Mouse (Mus musculus) midbrain, embryonic 14.5 days (tissue): ENCODE measurements around the gene Cks1b. TPM values are rescaled to one million over a fixed set of nuclear protein-coding genes. Genes with fewer than 3 reads are reported as not detected.

Experiments
- ATAC-seq: fragments of 200-750 bp; cut with Nextera tagmentation; 2 replicates; pipeline ENCODE4 v1.8.0; 2017; ENCODE audit warnings: moderate number of reproducible peaks, moderate library complexity; ENCODE audit not compliant: low FRiP score, low TSS enrichment
- DNase-seq: peaks from one replicate; pipeline ENCODE4 v3.0.0-alpha.2; 2015
- H3K27ac ChIP-seq: fragments of 300-500 bp; sonication (generic); replicated peaks from 2 replicates; pipeline ENCODE4 v1.5.1; 2014; ENCODE audit warnings: mild to moderate bottlenecking, low read depth, low read length, moderate library complexity
- H3K27me3 ChIP-seq: fragments of 300-500 bp; sonication (generic); 2 replicates; pipeline ENCODE4 v1.6.1; 2014; ENCODE audit warnings: low read length, control low read depth, mixed read lengths; ENCODE audit not compliant: control insufficient read depth, insufficient read depth
- H3K36me3 ChIP-seq: fragments of 300-500 bp; sonication (generic); 2 replicates; pipeline ENCODE4 v1.6.1; 2014; ENCODE audit warnings: low read length, control low read depth; ENCODE audit not compliant: control insufficient read depth, insufficient read depth
- H3K4me1 ChIP-seq: fragments of 300-500 bp; sonication (generic); 2 replicates; pipeline ENCODE4 v1.6.1; 2014; ENCODE audit warnings: mild to moderate bottlenecking, antibody characterized with exemption, low read length, control low read depth; ENCODE audit not compliant: control insufficient read depth, insufficient read depth
- H3K4me2 ChIP-seq: fragments of 300-500 bp; sonication (generic); 2 replicates; pipeline ENCODE4 v1.6.1; 2014; ENCODE audit warnings: mild to moderate bottlenecking, low read length, moderate library complexity
- H3K4me3 ChIP-seq: fragments of 300-500 bp; sonication (generic); replicated peaks from 2 replicates; pipeline ENCODE4 v1.5.1; 2014; ENCODE audit warnings: low read depth, low read length
- H3K9ac ChIP-seq: fragments of 300-500 bp; sonication (generic); replicated peaks from 2 replicates; pipeline ENCODE4 v1.6.1; 2014; ENCODE audit warnings: mild to moderate bottlenecking, low read length, moderate library complexity
- H3K9me3 ChIP-seq: fragments of 300-500 bp; sonication (generic); 2 replicates; pipeline ENCODE4 v1.6.1; 2016; ENCODE audit warnings: low read length, control low read depth, mixed read lengths; ENCODE audit not compliant: control insufficient read depth
- WGBS: fragments of 180-500 bp; shearing (Covaris S2); extraction: QIAGEN DNeasy Blood & Tissue Kit; methylation state at CpG from one replicate; pipeline ENCODE4 v1.1.7; 2014; 5-methylcytosine and 5-hydroxymethylcytosine counted together
- polyA plus RNA-seq: library from polyadenylated mRNA; unstranded; fragments of >200 nt; fragmentation: Nextera tagmentation; extraction: Ambion mirVana; gene quantifications from 2 replicates; pipeline ENCODE4 v1.2.1, GENCODE M21; 2014

Gene Cks1b
- polyA plus RNA-seq, 1 experiment from 2014 or later: 115 TPM

GRCm38 (mm10) chr3:89395806-89396653 is 22.2 kb downstream of the Cks1b start:
- Histone ChIP-seq H3K27me3 (peaks cover 15% of the 10 kb centered on the region; the same call in 1 of the 2 replicates), H3K36me3 (peaks cover 1% of the 10 kb centered on the region; the same call in 1 of the 2 replicates), H3K27ac (no peak overlapping the region), H3K9me3 (no peaks in the 10 kb centered on the region), H3K4me1 (peaks cover 41% of the 10 kb centered on the region), H3K9ac (no peak overlapping the region; the same call in 1 of the 2 replicates), H3K4me2 (peak overlapping the region; percentile 100), H3K4me3 (peak overlapping the region; percentile 37)
- under 1% methylated on average over 44 of the region's 44 CpGs for WGBS
- DNase-seq (peak; percentile 86), ATAC-seq (no peak)

- no peak overlapping the region for H3K27ac ChIP-seq
- DNase-seq (no peak), ATAC-seq (no peak)
- 1% methylated on average over 10 of the region's 10 CpGs for WGBS
- peaks cover 15% of the 10 kb centered on the region; the same call in 1 of the 2 replicates for H3K27me3 ChIP-seq
- H3K4me2 ChIP-seq: peak overlapping the region; percentile 100
- no peaks in the 10 kb centered on the region for H3K9me3 ChIP-seq
- H3K9ac ChIP-seq: no peak overlapping the region
- peaks cover 45% of the 10 kb centered on the region for H3K4me1 ChIP-seq
- H3K4me3 ChIP-seq: peak overlapping the region; percentile 38; the same call in 1 of the 2 replicates
- no peaks in the 10 kb centered on the region for H3K36me3 ChIP-seq
Observed at GRCm38 (mm10) chr3:89395419-89395805, 22.8 kb downstream of the Cks1b start.

GRCm38 (mm10) chr3:89394894-89395256 is 23.3 kb downstream of the Cks1b start:
- Histone ChIP-seq H3K9ac (peak overlapping the region; percentile 36; the same call in 1 of the 2 replicates), H3K27ac (no peak overlapping the region)

GRCm38 (mm10) chr3:89394006-89394893 is 23.9 kb downstream of the Cks1b start, which contains the start of gene Zbtb7b:
Gene Zbtb7b (minus strand): TSS chr3:89394776.
- Histone ChIP-seq H3K27me3 (peaks cover 15% of the 10 kb centered on the region; the same call in 1 of the 2 replicates), H3K4me1 (peaks cover 45% of the 10 kb centered on the region)

More at GRCm38 (mm10) chr3:89394894-89395256, 23.3 kb downstream of the Cks1b start:
- Histone ChIP-seq H3K27me3 (peaks cover 15% of the 10 kb centered on the region; the same call in 1 of the 2 replicates), H3K4me1 (peaks cover 45% of the 10 kb centered on the region), H3K4me3 (peak overlapping the region; percentile 38), H3K9me3 (no peaks in the 10 kb centered on the region), H3K36me3 (no peaks in the 10 kb centered on the region), H3K4me2 (peak overlapping the region; percentile 100)
- under 1% methylated on average over 12 of the region's 12 CpGs for WGBS
- DNase-seq (peak; percentile 83), ATAC-seq (no peak)

GRCm38 (mm10) chr3:89393605-89394004 is 24.6 kb downstream of the Cks1b start:
- DNase-seq (peak; percentile 94), ATAC-seq (peak; percentile 93)
- Histone ChIP-seq H3K4me2 (peak overlapping the region; percentile 100), H3K27me3 (peaks cover 15% of the 10 kb centered on the region; the same call in 1 of the 2 replicates), H3K9ac (peak overlapping the region; percentile 36), H3K9me3 (no peaks in the 10 kb centered on the region), H3K27ac (no peak overlapping the region; the same call in 1 of the 2 replicates), H3K4me3 (peak overlapping the region; percentile 38), H3K4me1 (peaks cover 45% of the 10 kb centered on the region), H3K36me3 (no peaks in the 10 kb centered on the region)
- 1% methylated on average over 15 of the region's 15 CpGs for WGBS

More at GRCm38 (mm10) chr3:89394006-89394893, 23.9 kb downstream of the Cks1b start, which contains the start of gene Zbtb7b:
- under 1% methylated on average over 41 of the region's 42 CpGs for WGBS
- H3K9ac ChIP-seq: peak within 1 kb of the TSS; percentile 36
- DNase-seq (peak; percentile 72), ATAC-seq (peak; percentile 32)
- H3K27ac ChIP-seq: no peak within 1 kb of the TSS; the same call in 1 of the 2 replicates
- H3K4me3 ChIP-seq: peak within 1 kb of the TSS; percentile 38
- H3K9me3 ChIP-seq: no peaks in the 10 kb centered on the region
- no peaks in the 10 kb centered on the region for H3K36me3 ChIP-seq
- H3K4me2 ChIP-seq: peak within 1 kb of the TSS; percentile 100

- under 1% methylated on average over 22 of the region's 24 CpGs for WGBS
- Histone ChIP-seq H3K36me3 (no peaks in the 10 kb centered on the region), H3K4me1 (peaks cover 45% of the 10 kb centered on the region), H3K27ac (no peak overlapping the region), H3K4me2 (peak overlapping the region; percentile 100), H3K9me3 (no peaks in the 10 kb centered on the region), H3K4me3 (peak overlapping the region; percentile 50), H3K9ac (no peak overlapping the region), H3K27me3 (peaks cover 15% of the 10 kb centered on the region; the same call in 1 of the 2 replicates)
- DNase-seq (no peak), ATAC-seq (no peak)
Observed at GRCm38 (mm10) chr3:89392871-89393311, 25.3 kb downstream of the Cks1b start.

- Histone ChIP-seq H3K4me3 (peak overlapping the region; percentile 50), H3K9me3 (no peaks in the 10 kb centered on the region), H3K9ac (peak overlapping the region; percentile 54), H3K27ac (0 out of 2 replicates have a peak overlapping the region, but pooled peaks have one; percentile 2), H3K36me3 (no peaks in the 10 kb centered on the region), H3K4me2 (peak overlapping the region; percentile 100), H3K4me1 (peaks cover 45% of the 10 kb centered on the region), H3K27me3 (peaks cover 15% of the 10 kb centered on the region; the same call in 1 of the 2 replicates)
- ATAC-seq (no peak), DNase-seq (peak; percentile 60)
- WGBS: under 1% methylated on average over 56 of the region's 56 CpGs
Observed at GRCm38 (mm10) chr3:89391663-89392511, 26.3 kb downstream of the Cks1b start.
